In the genomic region with DNA sequence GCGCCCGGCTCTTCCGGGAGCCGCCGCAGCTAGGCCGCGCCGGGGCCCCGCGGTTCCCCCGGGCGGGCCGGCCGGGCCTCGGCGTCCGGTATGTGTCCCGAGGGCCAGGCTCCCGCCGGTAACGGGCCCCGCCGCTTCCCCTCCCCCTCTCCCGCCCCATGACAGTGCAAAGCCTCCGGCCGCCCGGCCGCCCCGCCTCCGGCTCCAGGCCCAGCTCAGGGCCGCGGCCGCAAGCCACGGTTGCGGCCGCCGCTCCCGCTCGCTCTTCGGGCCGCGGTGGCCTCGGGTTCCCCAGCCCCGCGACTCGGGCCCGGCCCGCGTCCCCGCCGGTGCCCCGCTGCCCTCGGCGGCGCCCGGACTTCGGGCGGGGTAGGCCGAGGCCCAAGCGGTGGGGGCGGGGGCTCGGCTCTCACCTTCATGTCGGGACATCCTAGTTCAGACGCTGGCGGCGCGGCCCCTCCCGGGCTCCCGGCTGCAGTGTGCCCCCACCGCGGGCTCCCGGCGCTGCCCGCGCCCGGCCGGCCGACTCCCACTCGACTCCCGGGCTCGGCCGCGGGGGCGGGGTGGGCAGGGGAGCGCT, we compare ENCODE assay signal across 8 mouse cellular contexts. TPM values are rescaled to one million over a fixed set of nuclear protein-coding genes. Genes with fewer than 3 reads are reported as not detected.
DNase-seq lines count a peak whose midpoint lies in the region; ATAC-seq and TF ChIP-seq lines count a peak whose summit lies in the region.

No protein-coding gene starts in this region.

- 1% methylated on average over 66 of the region's 85 CpGs for WGBS in forebrain, embryonic 10.5 days
- under 1% methylated on average over 67 of the region's 85 CpGs for WGBS in hindbrain, embryonic 10.5 days
- WGBS in limb, embryonic 10.5 days, result 1% methylated on average over 73 of the region's 85 CpGs
- under 1% methylated on average over 64 of the region's 85 CpGs for WGBS in midbrain, embryonic 11.5 days

- peak overlapping the region; percentile 100 for H3K9ac ChIP-seq in MEL (ENCODE audit: control insufficient read depth, low read depth, low read length, poor library complexity, severe bottlenecking)
- H3K9ac ChIP-seq in midbrain, embryonic 11.5 days (ENCODE audit: low read length), result peak overlapping the region; percentile 99

- peak overlapping the region; percentile 78 to 88; a peak in 3 of 4 replicates for H3K4me3 ChIP-seq in MEL (ENCODE audit: control insufficient read depth in 1 of 2, insufficient read depth in 1 of 2, low read depth in 2 of 2, low read length in 2 of 2)
- peak overlapping the region; percentile 97 for H3K4me3 ChIP-seq in forebrain, embryonic 10.5 days
- H3K4me3 ChIP-seq in hindbrain, embryonic 10.5 days, result peak overlapping the region; percentile 97
- H3K4me3 ChIP-seq in limb, embryonic 10.5 days, result peak overlapping the region; percentile 87
- H3K4me3 ChIP-seq in midbrain, embryonic 11.5 days (ENCODE audit: low read depth, low read length), result peak overlapping the region; percentile 98

- H3K4me1 ChIP-seq in MEL (ENCODE audit: control insufficient read depth in 1 of 2, insufficient read depth in 2 of 2, low read length in 2 of 2), result peaks cover 0 to 10% of the 10 kb centered on the region in 2 experiments; a peak in 2 of 4 replicates
- peaks cover 35% of the 10 kb centered on the region for H3K4me1 ChIP-seq in forebrain, embryonic 10.5 days
- H3K4me1 ChIP-seq in hindbrain, embryonic 10.5 days (replicated peaks), result peaks cover 37% of the 10 kb centered on the region
- peaks cover 28% of the 10 kb centered on the region for H3K4me1 ChIP-seq in limb, embryonic 10.5 days
- peaks cover 15% of the 10 kb centered on the region; the same call in 1 of the 2 replicates for H3K4me1 ChIP-seq in midbrain, embryonic 11.5 days (ENCODE audit: control insufficient read depth, insufficient read depth, low read length)

- peak; percentile 74 for DNase-seq in adrenal gland, postnatal 14 days
- DNase-seq in adrenal gland, adult 2 months, result no peak
- DNase-seq in MEL (ENCODE audit: low read depth, low spot score), result peak; percentile 44
- DNase-seq in forebrain, embryonic 10.5 days (ENCODE audit: extremely low spot score, low spot score), result peak; percentile 61
- DNase-seq in hindbrain, embryonic 10.5 days (ENCODE audit: low spot score), result peak; percentile 66
- DNase-seq in limb, embryonic 10.5 days (ENCODE audit: low spot score), result no peak
- peak; percentile 95 for DNase-seq in midbrain, embryonic 11.5 days (ENCODE audit: low spot score, missing footprints)
- DNase-seq in spleen, postnatal 36 days (ENCODE audit: low spot score in 2 of 2), result peak; percentile 59 to 67

- H3K79me2 ChIP-seq in MEL (ENCODE audit: control insufficient read depth, insufficient read depth, low read length, poor library complexity), result peaks cover 60% of the 10 kb centered on the region

- TF ChIP-seq POLR2A in MEL (IDR thresholded peaks at IDR 0.05; ENCODE audit: control insufficient read depth in 1 of 2, insufficient read depth in 1 of 2, low read depth in 1 of 2, low read length in 2 of 2, poor library complexity in 1 of 2), result no peak

- H3K9me3 ChIP-seq in MEL (replicated peaks; ENCODE audit: insufficient read depth, low read length), result no peaks in the 10 kb centered on the region
- no peaks in the 10 kb centered on the region for H3K9me3 ChIP-seq in forebrain, embryonic 10.5 days
- H3K9me3 ChIP-seq in hindbrain, embryonic 10.5 days, result no peaks in the 10 kb centered on the region
- H3K9me3 ChIP-seq in limb, embryonic 10.5 days (replicated peaks), result no peaks in the 10 kb centered on the region
- no peaks in the 10 kb centered on the region for H3K9me3 ChIP-seq in midbrain, embryonic 11.5 days (ENCODE audit: control insufficient read depth, low read length)

- H3K27ac ChIP-seq in MEL (ENCODE audit: control insufficient read depth, low read depth, low read length), result peak overlapping the region; percentile 68
- peak overlapping the region; percentile 99 for H3K27ac ChIP-seq in forebrain, embryonic 10.5 days
- peak overlapping the region; percentile 99 for H3K27ac ChIP-seq in hindbrain, embryonic 10.5 days
- H3K27ac ChIP-seq in limb, embryonic 10.5 days, result peak overlapping the region; percentile 100
- H3K27ac ChIP-seq in midbrain, embryonic 11.5 days (ENCODE audit: low read depth, low read length), result peak overlapping the region; percentile 98

- no peak for TF ChIP-seq CTCF in MEL (IDR thresholded peaks at IDR 0.05 in 2 of 3, conservative IDR thresholded peaks at IDR 0.05 in 1 of 3; ENCODE audit: control insufficient read depth in 1 of 3, insufficient read depth in 1 of 3, low read depth in 2 of 3, low read length in 3 of 3, poor library complexity in 1 of 3, severe bottlenecking in 1 of 3)

- peaks cover 2 to 20% of the 10 kb centered on the region in 2 experiments for H3K36me3 ChIP-seq in MEL (ENCODE audit: control insufficient read depth in 1 of 2, insufficient read depth in 2 of 2, low read length in 2 of 2)
- peaks cover 19% of the 10 kb centered on the region for H3K36me3 ChIP-seq in forebrain, embryonic 10.5 days (replicated peaks)
- H3K36me3 ChIP-seq in hindbrain, embryonic 10.5 days, result peaks cover 16% of the 10 kb centered on the region; the same call in 1 of the 2 replicates
- peaks cover 15% of the 10 kb centered on the region for H3K36me3 ChIP-seq in limb, embryonic 10.5 days
- no peaks in the 10 kb centered on the region for H3K36me3 ChIP-seq in midbrain, embryonic 11.5 days (ENCODE audit: control insufficient read depth, insufficient read depth, low read length)

- H3K4me2 ChIP-seq in midbrain, embryonic 11.5 days, result peak overlapping the region; percentile 64

- H3K27me3 ChIP-seq in MEL (ENCODE audit: control insufficient read depth in 1 of 2, insufficient read depth in 2 of 2, low read length in 2 of 2), result no peaks in the 10 kb centered on the region
- H3K27me3 ChIP-seq in forebrain, embryonic 10.5 days (ENCODE audit: poor library complexity, severe bottlenecking), result no peaks in the 10 kb centered on the region
- H3K27me3 ChIP-seq in hindbrain, embryonic 10.5 days (ENCODE audit: insufficient read depth, poor library complexity, severe bottlenecking), result no peaks in the 10 kb centered on the region
- no peaks in the 10 kb centered on the region for H3K27me3 ChIP-seq in limb, embryonic 10.5 days (ENCODE audit: low read depth, poor library complexity, severe bottlenecking)
- H3K27me3 ChIP-seq in midbrain, embryonic 11.5 days (ENCODE audit: control insufficient read depth, insufficient read depth, low read length), result no peaks in the 10 kb centered on the region

- peak; percentile 72 for ATAC-seq in midbrain, embryonic 11.5 days (ENCODE audit: low FRiP score)

- no peak for TF ChIP-seq RAD21 in MEL (IDR thresholded peaks at IDR 0.05; ENCODE audit: low read depth, low read length)

- TF ChIP-seq EP300 in MEL (IDR thresholded peaks at IDR 0.05; ENCODE audit: low read depth in 1 of 2, low read length in 2 of 2), result no peak

TF ChIP-seq in MEL, 35 proteins besides CTCF, POLR2A, EP300 and RAD21:
- no peak for TF ChIP-seq ZMIZ1 (IDR thresholded peaks at IDR 0.05; ENCODE audit: low read depth, low read length)
- peak; percentile 18; the same call in 1 of the 2 replicates for TF ChIP-seq MXI1 (IDR thresholded peaks at IDR 0.05; ENCODE audit: low read depth, low read length)

RNA-seq across cellular contexts. Expression of a gene that starts 0.5 kb away (rescaled TPM):
- total RNA-seq in adrenal gland, postnatal 14 days (2021), result 86.8 and 97.9 TPM in 2 replicates
- total RNA-seq in adrenal gland, adult 2 months (2021), result 100 to 1,000 TPM in 1 of 2 experiments, 10 to 100 TPM in 1; 77.9 to 108 TPM
- polyA plus RNA-seq in adrenal gland, adult 2 months (2012; rRNA removed), result 213 and 217 TPM in 2 replicates
- 77.0 and 92.4 TPM in 2 replicates for total RNA-seq in MEL (2012; rRNA removed)
- polyA plus RNA-seq in MEL (2012; ENCODE audit: insufficient read depth in 1 of 2, insufficient read length in 2 of 2, low read depth in 1 of 2, low replicate concordance in 2 of 2, missing spikeins in 1 of 2), result 100 to 1,000 TPM; 133 to 195 TPM
- polyA plus RNA-seq in forebrain, embryonic 10.5 days (2016; fragmentation: Nextera tagmentation; extraction: Ambion mirVana), result 29.4 and 30.1 TPM in 2 replicates
- 24.2 and 28.7 TPM in 2 replicates for polyA plus RNA-seq in hindbrain, embryonic 10.5 days (2016; fragmentation: Nextera tagmentation; extraction: Ambion mirVana)
- polyA plus RNA-seq in limb, embryonic 10.5 days (2016; fragmentation: Nextera tagmentation; extraction: Ambion mirVana), result 41.6 and 48.5 TPM in 2 replicates
- polyA plus RNA-seq in midbrain, embryonic 11.5 days (2014; fragmentation: Nextera tagmentation; extraction: Ambion mirVana), result 37.2 and 45.3 TPM in 2 replicates

RNA-seq across cellular contexts. Expression of a gene that starts 59.3 kb away (rescaled TPM):
- 355 and 495 TPM in 2 replicates for total RNA-seq in adrenal gland, postnatal 14 days (2021)
- 100 to 1,000 TPM; 169 to 249 TPM for total RNA-seq in adrenal gland, adult 2 months (2021)
- 18.0 and 18.5 TPM in 2 replicates for polyA plus RNA-seq in adrenal gland, adult 2 months (2012; rRNA removed)
- 31.7 and 39.7 TPM in 2 replicates for total RNA-seq in MEL (2012; rRNA removed)
- 10 to 100 TPM in 1 of 2 experiments, not detected in 1; 91.3 TPM for polyA plus RNA-seq in MEL (2012; ENCODE audit: insufficient read depth in 1 of 2, insufficient read length in 2 of 2, low read depth in 1 of 2, low replicate concordance in 2 of 2, missing spikeins in 1 of 2)
- polyA plus RNA-seq in forebrain, embryonic 10.5 days (2016; fragmentation: Nextera tagmentation; extraction: Ambion mirVana), result 2,414 and 2,501 TPM in 2 replicates
- 3,283 and 4,408 TPM in 2 replicates for polyA plus RNA-seq in hindbrain, embryonic 10.5 days (2016; fragmentation: Nextera tagmentation; extraction: Ambion mirVana)
- polyA plus RNA-seq in limb, embryonic 10.5 days (2016; fragmentation: Nextera tagmentation; extraction: Ambion mirVana), result 2,907 and 3,028 TPM in 2 replicates
- polyA plus RNA-seq in midbrain, embryonic 11.5 days (2014; fragmentation: Nextera tagmentation; extraction: Ambion mirVana), result 3,363 and 3,486 TPM in 2 replicates

Comparison
In these comparisons a context has a peak if more than half of its experiments do, and no peak if none do; other contexts are left out.
1. DNase-seq: peak in adrenal gland, postnatal 14 days (single experiment), MEL (single experiment), forebrain, embryonic 10.5 days (single experiment), hindbrain, embryonic 10.5 days (single experiment), midbrain, embryonic 11.5 days (single experiment) and spleen, postnatal 36 days (2 of 2); none in adrenal gland, adult 2 months (single experiment) and limb, embryonic 10.5 days (single experiment).
2. RNA of a gene that starts 59.3 kb away (polyA plus RNA-seq): 3,283 to 4,408 TPM in hindbrain, embryonic 10.5 days, 3,363 to 3,486 TPM in midbrain, embryonic 11.5 days, 2,907 to 3,028 TPM in limb, embryonic 10.5 days and 2,414 to 2,501 TPM in forebrain, embryonic 10.5 days; 91.3 TPM in MEL and 18.0 to 18.5 TPM in adrenal gland, adult 2 months; every median in the first group is over 10 times any median in the second.
3. Peak in every context shown above with its lines, with median percentiles within 50 percentile points of each other: H3K27ac ChIP-seq and H3K4me3 ChIP-seq.